Mouse (Mus musculus) stomach, postnatal 0 days (tissue): Measurements from ENCODE around the gene Tubb2a. TPM values are rescaled to one million over a fixed set of nuclear protein-coding genes. Genes with fewer than 3 reads are reported as not detected.

Source experiments
- ATAC-seq: fragments of 200-750 bp; cut with Nextera tagmentation; 2 replicates; pipeline ENCODE4 v1.8.0; 2017; ENCODE audit not compliant: low FRiP score, low TSS enrichment
- DNase-seq: peaks from one replicate; pipeline ENCODE4 v3.0.0-alpha.2; 2016; ENCODE audit warnings: low spot score
- H3K27ac ChIP-seq: fragments of 300-500 bp; sonication (generic); replicated peaks from 2 replicates; pipeline ENCODE4 v1.5.1; 2014; ENCODE audit warnings: mild to moderate bottlenecking, control low read depth
- H3K27me3 ChIP-seq: fragments of 300-500 bp; sonication (generic); 2 replicates; pipeline ENCODE4 v1.6.1; 2014; ENCODE audit warnings: low read length; ENCODE audit not compliant: control insufficient read depth, insufficient read depth
- H3K36me3 ChIP-seq: fragments of 300-500 bp; sonication (generic); 2 replicates; pipeline ENCODE4 v1.6.1; 2014; ENCODE audit warnings: low read length, mixed read lengths; ENCODE audit not compliant: control insufficient read depth, insufficient read depth
- H3K4me1 ChIP-seq: fragments of 300-500 bp; sonication (generic); replicated peaks from 2 replicates; pipeline ENCODE4 v1.6.1; 2014; ENCODE audit warnings: antibody characterized with exemption; ENCODE audit not compliant: control insufficient read depth, insufficient read depth
- H3K4me2 ChIP-seq: fragments of 300-500 bp; sonication (generic); replicated peaks from 2 replicates; pipeline ENCODE4 v1.6.1; 2014; ENCODE audit warnings: low read depth, mild to moderate bottlenecking, control low read depth, moderate library complexity
- H3K4me3 ChIP-seq: fragments of 300-500 bp; sonication (generic); 2 replicates; pipeline ENCODE4 v1.5.1; 2014; ENCODE audit warnings: low read depth, low read length, control low read depth
- H3K9ac ChIP-seq: fragments of 300-500 bp; sonication (generic); 2 replicates; pipeline ENCODE4 v1.6.1; 2014; ENCODE audit warnings: mild to moderate bottlenecking, low read length, control low read depth, mixed read lengths
- H3K9me3 ChIP-seq: fragments of 300-500 bp; sonication (generic); 2 replicates; pipeline ENCODE4 v1.6.1; 2016; ENCODE audit warnings: low read length; ENCODE audit not compliant: control insufficient read depth
- CTCF ChIP-seq: IDR thresholded peaks from 2 replicates; pipeline ENCODE4 v1.5.1; 2016; ENCODE audit warnings: antibody characterized with exemption, low read depth, mild to moderate bottlenecking, moderate library complexity
- EP300 ChIP-seq: optimal IDR thresholded peaks from 2 replicates; pipeline ENCODE3; 2016; ENCODE audit warnings: antibody characterized with exemption
- WGBS: fragments of 180-500 bp; shearing (Covaris S2); extraction: QIAGEN DNeasy Blood & Tissue Kit; methylation state at CpG from one replicate; pipeline ENCODE4 v1.1.7; 2014; 5-methylcytosine and 5-hydroxymethylcytosine counted together
- polyA plus RNA-seq: library from polyadenylated mRNA; unstranded; fragments of >200 nt; fragmentation: Nextera tagmentation; extraction: Ambion mirVana; gene quantifications from 2 replicates; pipeline ENCODE4 v1.2.1, GENCODE M21; 2015

The Tubb2a gene
- polyA plus RNA-seq, 1 experiment from 2014 or later, result 196 TPM

DNA sequence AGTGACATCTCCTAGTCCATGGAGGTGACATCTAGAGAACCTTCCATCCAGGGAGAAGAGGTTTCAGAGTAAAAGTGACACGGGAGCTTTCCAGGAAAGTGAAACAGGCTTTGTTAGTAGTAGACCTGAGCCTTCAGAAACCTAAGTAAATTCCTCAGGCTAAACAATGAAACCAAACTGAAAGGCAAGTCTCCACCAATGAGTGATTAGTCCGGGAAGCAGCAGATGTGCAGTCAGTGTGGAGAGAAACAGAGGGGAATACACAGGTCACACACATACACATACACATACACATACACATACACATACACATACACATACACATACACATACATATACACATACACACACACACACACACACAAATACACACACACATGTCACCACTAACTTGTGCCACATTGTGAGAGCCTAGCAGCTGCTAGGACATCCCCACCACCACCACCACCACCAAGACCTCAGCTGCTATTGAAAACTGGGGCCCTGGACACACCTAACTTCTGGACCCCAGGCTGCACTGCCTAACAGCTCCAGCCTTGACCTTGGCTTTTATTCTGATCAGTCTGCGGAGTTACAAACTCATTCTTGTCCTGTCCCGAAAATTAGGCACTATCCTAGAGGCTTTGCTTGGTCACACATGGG, 31.3 kb upstream of the Tubb2a start:
- Histone ChIP-seq H3K9ac (no peak overlapping the region), H3K9me3 (no peaks in the 10 kb centered on the region), H3K4me2 (no peak overlapping the region), H3K36me3 (no peaks in the 10 kb centered on the region), H3K27ac (no peak overlapping the region), H3K27me3 (no peaks in the 10 kb centered on the region), H3K4me1 (no peaks in the 10 kb centered on the region), H3K4me3 (no peak overlapping the region)
- no peak for DNase-seq
- TF ChIP-seq EP300 (no peak), CTCF (no peak)
- WGBS, result 68% methylated on average over 4 of the region's 4 CpGs
- ATAC-seq, result no peak

GRCm38 (mm10) chr13:34106999-34107398, 29.2 kb upstream of the Tubb2a start:
- Histone ChIP-seq H3K27me3 (no peaks in the 10 kb centered on the region), H3K9ac (no peak overlapping the region), H3K4me1 (no peaks in the 10 kb centered on the region), H3K4me2 (no peak overlapping the region), H3K4me3 (no peak overlapping the region), H3K27ac (no peak overlapping the region), H3K36me3 (no peaks in the 10 kb centered on the region), H3K9me3 (no peaks in the 10 kb centered on the region)
- TF ChIP-seq EP300 (no peak), CTCF (no peak)
- DNase-seq (no peak), ATAC-seq (no peak)
- WGBS, result 100% methylated on average over 1 of the region's 1 CpGs

GRCm38 (mm10) chr13:34106256-34106655, 28.4 kb upstream of the Tubb2a start:
- ATAC-seq, result no peak
- H3K4me2 ChIP-seq, result no peak overlapping the region
- no peaks in the 10 kb centered on the region for H3K9me3 ChIP-seq
- DNase-seq, result no peak
- no peak for TF ChIP-seq EP300
- no peak for TF ChIP-seq CTCF
- H3K36me3 ChIP-seq, result no peaks in the 10 kb centered on the region
- no peaks in the 10 kb centered on the region for H3K4me1 ChIP-seq
- no peaks in the 10 kb centered on the region for H3K27me3 ChIP-seq
- H3K27ac ChIP-seq, result no peak overlapping the region
- no peak overlapping the region for H3K4me3 ChIP-seq
- no peak overlapping the region for H3K9ac ChIP-seq
- 98% methylated on average over 2 of the region's 2 CpGs for WGBS

DNA sequence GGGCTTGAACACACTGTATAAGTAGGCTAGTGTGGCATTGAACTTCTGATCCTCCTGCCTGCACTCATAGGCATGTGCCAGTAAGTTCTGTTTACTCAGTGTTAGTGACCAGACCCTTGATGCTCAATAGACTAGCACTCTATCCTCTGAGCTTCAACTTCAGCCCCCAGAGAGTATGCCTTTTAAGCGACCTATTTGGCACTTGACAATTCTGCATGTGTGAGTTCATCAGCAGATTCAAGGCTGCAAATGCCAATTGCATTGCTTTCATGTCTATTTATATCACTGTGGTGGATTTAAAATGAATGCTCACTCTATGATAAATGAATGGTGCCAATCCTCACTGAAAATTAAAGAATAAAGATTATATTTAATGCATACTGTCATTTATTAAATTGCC, 27.6 kb upstream of the Tubb2a start:
- DNase-seq (no peak), ATAC-seq (no peak)
- no peaks in the 10 kb centered on the region for H3K27me3 ChIP-seq
- H3K4me3 ChIP-seq, result no peak overlapping the region
- H3K36me3 ChIP-seq, result no peaks in the 10 kb centered on the region
- TF ChIP-seq CTCF, result no peak
- TF ChIP-seq EP300, result no peak
- H3K27ac ChIP-seq, result no peak overlapping the region
- H3K9me3 ChIP-seq, result no peaks in the 10 kb centered on the region
- H3K4me2 ChIP-seq, result no peak overlapping the region
- 73% methylated on average over 1 of the region's 1 CpGs for WGBS
- no peaks in the 10 kb centered on the region for H3K4me1 ChIP-seq
- H3K9ac ChIP-seq, result no peak overlapping the region

DNA sequence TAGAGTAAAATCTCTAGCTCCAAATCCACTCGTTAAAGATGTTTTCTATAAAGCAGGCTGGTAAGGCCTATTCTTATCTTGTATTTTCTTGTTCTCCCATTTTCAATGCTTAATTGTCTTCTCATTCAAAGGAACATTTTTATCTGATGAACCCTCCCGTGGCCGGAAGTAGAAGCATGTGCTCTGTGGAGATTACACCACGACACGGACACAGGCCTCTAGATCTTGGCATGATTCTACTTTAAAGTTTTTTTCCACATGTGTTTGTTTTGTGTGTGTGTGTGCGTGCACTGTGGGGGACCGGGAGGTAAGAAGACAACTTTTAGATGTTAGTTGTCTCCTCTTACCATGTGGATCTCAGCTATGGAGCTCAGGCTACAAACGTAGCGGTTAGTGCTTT, 24.1 kb upstream of the Tubb2a start:
- TF ChIP-seq EP300 (no peak), CTCF (no peak)
- no peak overlapping the region for H3K9ac ChIP-seq
- no peaks in the 10 kb centered on the region for H3K9me3 ChIP-seq
- DNase-seq (no peak), ATAC-seq (no peak)
- 74% methylated on average over 9 of the region's 9 CpGs for WGBS
- H3K27ac ChIP-seq, result no peak overlapping the region
- no peaks in the 10 kb centered on the region for H3K36me3 ChIP-seq
- no peak overlapping the region for H3K4me2 ChIP-seq
- no peaks in the 10 kb centered on the region for H3K4me1 ChIP-seq
- H3K27me3 ChIP-seq, result no peaks in the 10 kb centered on the region
- no peak overlapping the region for H3K4me3 ChIP-seq

- DNase-seq, result no peak
- no peaks in the 10 kb centered on the region for H3K4me1 ChIP-seq
- no peak overlapping the region for H3K9ac ChIP-seq
Observed at GRCm38 (mm10) chr13:34101247-34101646, 23.4 kb upstream of the Tubb2a start.

More at GRCm38 (mm10) chr13:34101247-34101646, 23.4 kb upstream of the Tubb2a start:
- no peak for TF ChIP-seq CTCF
- no peak overlapping the region for H3K4me2 ChIP-seq
- H3K4me3 ChIP-seq, result no peak overlapping the region
- no peaks in the 10 kb centered on the region for H3K36me3 ChIP-seq
- H3K9me3 ChIP-seq, result no peaks in the 10 kb centered on the region
- H3K27ac ChIP-seq, result no peak overlapping the region
- no peaks in the 10 kb centered on the region for H3K27me3 ChIP-seq
- 93% methylated on average over 10 of the region's 10 CpGs for WGBS
- no peak for ATAC-seq
